Comparison of ENCODE assay signal across 19 mouse cellular contexts in the genomic region with DNA sequence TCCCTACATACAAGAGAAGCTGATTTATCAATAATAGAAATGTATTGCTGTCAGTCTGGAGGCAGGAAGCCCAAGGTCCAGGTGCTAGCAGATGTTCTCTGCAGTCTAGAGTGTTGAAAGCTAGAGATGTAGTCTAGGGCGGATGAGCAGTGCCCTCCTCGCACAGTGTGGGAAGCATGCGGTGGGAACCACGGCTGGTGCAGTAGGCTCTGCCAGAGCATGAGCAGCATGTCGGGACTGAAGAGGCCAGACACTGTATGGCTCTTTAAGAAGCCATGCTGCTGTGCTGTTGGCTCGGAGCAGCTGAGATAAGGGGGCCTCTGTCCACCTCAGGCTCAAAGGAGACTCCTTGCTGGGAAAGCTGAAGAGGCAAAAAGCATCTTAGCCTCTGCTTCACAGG.
DNase-seq lines count a peak whose midpoint lies in the region; ATAC-seq lines count a peak whose summit lies in the region.
"Had no signal": no experiment of that assay in that cellular context is flagged by ENCODE, and none has a peak within 500 bp of the region (broad histone marks: within the 10 kb centered on the region; RNA-seq: fewer than 3 reads in every experiment).

No protein-coding gene starts in this region.

- no peaks in the 10 kb centered on the region; the same call in none of the 2 replicates for H3K4me1 ChIP-seq in forebrain, embryonic 14.5 days (ENCODE audit: control insufficient read depth, insufficient read depth, low read length)
- H3K4me1 ChIP-seq in forebrain, embryonic 13.5 days: peaks cover 23% of the 10 kb centered on the region
- peaks cover 13% of the 10 kb centered on the region for H3K4me1 ChIP-seq in hindbrain, embryonic 11.5 days (replicated peaks; ENCODE audit: control insufficient read depth, insufficient read depth, low read length)
- H3K4me1 ChIP-seq in midbrain, embryonic 11.5 days (ENCODE audit: control insufficient read depth, insufficient read depth, low read length): peaks cover 19% of the 10 kb centered on the region
- peaks cover 55% of the 10 kb centered on the region for H3K4me1 ChIP-seq in neural tube, embryonic 13.5 days (replicated peaks)

- no peak overlapping the region for H3K9ac ChIP-seq in forebrain, embryonic 14.5 days (ENCODE audit: low read length)
- H3K9ac ChIP-seq in forebrain, embryonic 13.5 days: no peak overlapping the region
- H3K9ac ChIP-seq in hindbrain, embryonic 11.5 days (ENCODE audit: low read depth, low read length): no peak overlapping the region
- no peak overlapping the region for H3K9ac ChIP-seq in midbrain, embryonic 11.5 days (ENCODE audit: low read length)
- H3K9ac ChIP-seq in neural tube, embryonic 13.5 days: peak overlapping the region; percentile 53; the same call in 1 of the 2 replicates
- H3K9ac ChIP-seq: embryonic facial prominence, embryonic 13.5 days; heart, embryonic 13.5 days; limb, embryonic 13.5 days; liver, embryonic 14.5 days had no signal

- H3K4me3 ChIP-seq in forebrain, embryonic 14.5 days (ENCODE audit: low read depth, low read length): no peak overlapping the region
- no peak overlapping the region for H3K4me3 ChIP-seq in forebrain, embryonic 13.5 days
- no peak overlapping the region for H3K4me3 ChIP-seq in hindbrain, embryonic 11.5 days (ENCODE audit: low read depth, low read length)
- no peak overlapping the region for H3K4me3 ChIP-seq in midbrain, embryonic 11.5 days (ENCODE audit: low read depth, low read length)
- no peak overlapping the region for H3K4me3 ChIP-seq in neural tube, embryonic 13.5 days
- H3K4me3 ChIP-seq: embryonic facial prominence, embryonic 13.5 days; gastrocnemius, adult 2 months; heart, embryonic 13.5 days; limb, embryonic 13.5 days; megakaryocyte, embryonic 14.5 days had no signal

- ATAC-seq in forebrain, embryonic 14.5 days: no peak
- no peak for ATAC-seq in forebrain, embryonic 13.5 days
- ATAC-seq in hindbrain, embryonic 11.5 days (ENCODE audit: low FRiP score): no peak
- ATAC-seq in midbrain, embryonic 11.5 days (ENCODE audit: low FRiP score): no peak
- ATAC-seq in neural tube, embryonic 13.5 days (ENCODE audit: low read depth): no peak
- no peak for ATAC-seq in inflammation-experienced regulatory T-cells, adult 6 months
- ATAC-seq: intestine, postnatal 0 days had no signal

- DNase-seq in forebrain, embryonic 14.5 days (ENCODE audit: low spot score): peak; percentile 20
- DNase-seq in hindbrain, embryonic 11.5 days (ENCODE audit: low spot score): peak; percentile 13
- DNase-seq in midbrain, embryonic 11.5 days (ENCODE audit: low spot score, missing footprints): no peak
- DNase-seq in gastrocnemius, postnatal 25 days: no peak
- DNase-seq: adrenal gland, adult 8-10 months; gastrocnemius, adult 2 months; heart, adult 11 months; heart, postnatal 36 days; thymus, postnatal 36 days had no signal

- H3K27ac ChIP-seq in forebrain, embryonic 14.5 days (ENCODE audit: low read depth, low read length): no peak overlapping the region
- no peak overlapping the region for H3K27ac ChIP-seq in forebrain, embryonic 13.5 days
- peak overlapping the region; percentile 51 for H3K27ac ChIP-seq in hindbrain, embryonic 11.5 days (ENCODE audit: low read depth, low read length)
- H3K27ac ChIP-seq in midbrain, embryonic 11.5 days (ENCODE audit: low read depth, low read length): peak overlapping the region; percentile 40; the same call in 1 of the 2 replicates
- peak overlapping the region; percentile 67 for H3K27ac ChIP-seq in neural tube, embryonic 13.5 days (replicated peaks)
- H3K27ac ChIP-seq: embryonic facial prominence, embryonic 13.5 days; gastrocnemius, adult 2 months; heart, embryonic 13.5 days; kidney, postnatal 0 days; limb, embryonic 13.5 days; liver, embryonic 14.5 days had no signal

- H3K4me2 ChIP-seq in forebrain, embryonic 14.5 days (ENCODE audit: low read length): no peak overlapping the region
- no peak overlapping the region for H3K4me2 ChIP-seq in forebrain, embryonic 13.5 days
- H3K4me2 ChIP-seq in hindbrain, embryonic 11.5 days (replicated peaks; ENCODE audit: low read depth, low read length): no peak overlapping the region
- H3K4me2 ChIP-seq in midbrain, embryonic 11.5 days: no peak overlapping the region
- no peak overlapping the region for H3K4me2 ChIP-seq in neural tube, embryonic 13.5 days
- H3K4me2 ChIP-seq: embryonic facial prominence, embryonic 13.5 days; heart, embryonic 13.5 days; limb, embryonic 13.5 days had no signal

- no peaks in the 10 kb centered on the region for H3K27me3 ChIP-seq in forebrain, embryonic 14.5 days (replicated peaks; ENCODE audit: control insufficient read depth, insufficient read depth, low read length)
- H3K27me3 ChIP-seq in forebrain, embryonic 13.5 days: no peaks in the 10 kb centered on the region
- no peaks in the 10 kb centered on the region for H3K27me3 ChIP-seq in hindbrain, embryonic 11.5 days (ENCODE audit: control insufficient read depth, insufficient read depth, low read length)
- H3K27me3 ChIP-seq in midbrain, embryonic 11.5 days (ENCODE audit: control insufficient read depth, insufficient read depth, low read length): no peaks in the 10 kb centered on the region
- H3K27me3 ChIP-seq in neural tube, embryonic 13.5 days: no peaks in the 10 kb centered on the region
- H3K27me3 ChIP-seq: embryonic facial prominence, embryonic 13.5 days; heart, embryonic 13.5 days; limb, embryonic 13.5 days; megakaryocyte, embryonic 14.5 days had no signal

- no peaks in the 10 kb centered on the region for H3K36me3 ChIP-seq in forebrain, embryonic 14.5 days (ENCODE audit: control insufficient read depth, insufficient read depth, low read length)
- H3K36me3 ChIP-seq in forebrain, embryonic 13.5 days (ENCODE audit: poor library complexity, severe bottlenecking): peaks cover 7% of the 10 kb centered on the region; the same call in 1 of the 2 replicates
- H3K36me3 ChIP-seq in hindbrain, embryonic 11.5 days (ENCODE audit: control insufficient read depth, insufficient read depth, low read length): no peaks in the 10 kb centered on the region
- H3K36me3 ChIP-seq in midbrain, embryonic 11.5 days (ENCODE audit: control insufficient read depth, insufficient read depth, low read length): no peaks in the 10 kb centered on the region
- no peaks in the 10 kb centered on the region for H3K36me3 ChIP-seq in neural tube, embryonic 13.5 days

- no peaks in the 10 kb centered on the region for H3K9me3 ChIP-seq in forebrain, embryonic 14.5 days (replicated peaks; ENCODE audit: control insufficient read depth, low read length)
- H3K9me3 ChIP-seq in forebrain, embryonic 13.5 days (replicated peaks): no peaks in the 10 kb centered on the region
- H3K9me3 ChIP-seq in hindbrain, embryonic 11.5 days (ENCODE audit: control insufficient read depth, low read length): no peaks in the 10 kb centered on the region
- H3K9me3 ChIP-seq in midbrain, embryonic 11.5 days (ENCODE audit: control insufficient read depth, low read length): no peaks in the 10 kb centered on the region
- no peaks in the 10 kb centered on the region for H3K9me3 ChIP-seq in neural tube, embryonic 13.5 days
- H3K9me3 ChIP-seq: embryonic facial prominence, embryonic 13.5 days; heart, embryonic 13.5 days; limb, embryonic 13.5 days; megakaryocyte, embryonic 14.5 days had no signal

- WGBS in forebrain, embryonic 14.5 days: 67% methylated on average over 6 of the region's 6 CpGs
- 69% methylated on average over 6 of the region's 6 CpGs for WGBS in forebrain, embryonic 13.5 days
- WGBS in hindbrain, embryonic 11.5 days: 73% methylated on average over 6 of the region's 6 CpGs
- WGBS in midbrain, embryonic 11.5 days: 76% methylated on average over 6 of the region's 6 CpGs
- 44% methylated on average over 6 of the region's 6 CpGs for WGBS in neural tube, embryonic 13.5 days

Comparison
In these comparisons a context has a peak if more than half of its experiments do, and no peak if none do; other contexts are left out.
1. DNase-seq: peak in forebrain, embryonic 14.5 days (single experiment) and hindbrain, embryonic 11.5 days (single experiment); none in midbrain, embryonic 11.5 days (single experiment) and gastrocnemius, postnatal 25 days (single experiment).
2. H3K27ac ChIP-seq: peak in hindbrain, embryonic 11.5 days (single experiment), midbrain, embryonic 11.5 days (single experiment) and neural tube, embryonic 13.5 days (single experiment); none in forebrain, embryonic 14.5 days (single experiment) and forebrain, embryonic 13.5 days (single experiment).